Mouse (Mus musculus) lung, adult 18-20 months (tissue): Measurements from ENCODE around the gene Cnppd1.

ENCODE experiments used
- DNase-seq, 2 experiments: peaks; one replicate each; pipeline ENCODE4 v3.0.0; 2022; ENCODE audit warnings: mixed read lengths in 2 of 2

The Cnppd1 gene

DNA sequence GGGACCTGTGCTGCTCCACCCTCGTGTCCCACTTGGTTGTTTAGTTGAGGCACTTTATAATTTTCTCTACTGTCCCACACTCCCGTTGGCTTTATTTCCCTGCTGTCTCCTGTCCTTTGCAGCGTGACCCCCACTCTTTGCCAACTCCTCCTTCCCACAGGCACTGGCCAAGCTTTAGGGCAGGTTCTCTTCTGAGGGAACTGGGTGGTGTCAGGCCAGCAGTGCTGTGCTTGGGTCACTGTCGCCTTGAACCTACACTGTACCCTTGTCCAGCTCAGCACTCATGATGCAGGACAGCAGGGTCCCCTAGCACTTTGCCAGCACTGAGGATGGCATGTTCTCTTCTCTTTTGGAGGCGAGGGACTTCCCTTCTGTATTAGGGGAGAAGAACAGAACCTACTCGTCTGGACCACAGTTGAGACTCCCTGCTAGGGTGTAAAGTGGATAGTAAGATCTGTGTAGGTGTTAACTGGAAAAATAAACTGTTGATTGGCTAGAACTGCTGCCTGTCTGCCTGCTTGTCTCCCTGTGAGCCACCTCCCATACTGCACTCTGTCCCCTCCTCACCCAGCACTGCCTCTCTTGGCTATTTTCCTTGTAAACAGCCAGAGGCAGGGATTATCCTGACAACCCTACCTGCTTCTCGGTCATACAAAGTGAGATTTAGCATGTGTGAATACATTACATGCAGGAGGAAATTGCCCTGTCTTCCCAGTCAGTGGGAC lies 5.1 kb upstream of the Cnppd1 start:
- no peak for DNase-seq

DNA sequence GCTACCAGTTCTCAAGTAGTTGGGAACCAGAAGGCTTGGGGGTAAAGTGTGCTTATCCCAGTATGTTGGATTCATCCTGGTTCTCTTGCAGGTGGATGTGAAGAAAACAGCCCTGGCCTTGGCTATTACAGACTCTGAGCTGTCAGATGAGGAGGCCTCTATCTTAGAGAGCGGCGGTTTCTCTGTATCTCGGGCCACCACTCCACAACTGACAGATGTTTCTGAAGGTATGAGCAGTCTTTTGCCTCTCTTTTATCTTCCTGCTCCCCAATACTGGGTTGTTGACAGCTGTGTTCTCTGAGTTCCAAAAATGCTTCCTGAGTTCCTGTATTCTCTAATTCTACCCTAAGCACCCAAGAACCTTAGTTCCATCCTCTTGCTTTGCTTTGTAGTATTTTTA lies 3.1 kb upstream of the Cnppd1 start:
- no peak for DNase-seq

DNA sequence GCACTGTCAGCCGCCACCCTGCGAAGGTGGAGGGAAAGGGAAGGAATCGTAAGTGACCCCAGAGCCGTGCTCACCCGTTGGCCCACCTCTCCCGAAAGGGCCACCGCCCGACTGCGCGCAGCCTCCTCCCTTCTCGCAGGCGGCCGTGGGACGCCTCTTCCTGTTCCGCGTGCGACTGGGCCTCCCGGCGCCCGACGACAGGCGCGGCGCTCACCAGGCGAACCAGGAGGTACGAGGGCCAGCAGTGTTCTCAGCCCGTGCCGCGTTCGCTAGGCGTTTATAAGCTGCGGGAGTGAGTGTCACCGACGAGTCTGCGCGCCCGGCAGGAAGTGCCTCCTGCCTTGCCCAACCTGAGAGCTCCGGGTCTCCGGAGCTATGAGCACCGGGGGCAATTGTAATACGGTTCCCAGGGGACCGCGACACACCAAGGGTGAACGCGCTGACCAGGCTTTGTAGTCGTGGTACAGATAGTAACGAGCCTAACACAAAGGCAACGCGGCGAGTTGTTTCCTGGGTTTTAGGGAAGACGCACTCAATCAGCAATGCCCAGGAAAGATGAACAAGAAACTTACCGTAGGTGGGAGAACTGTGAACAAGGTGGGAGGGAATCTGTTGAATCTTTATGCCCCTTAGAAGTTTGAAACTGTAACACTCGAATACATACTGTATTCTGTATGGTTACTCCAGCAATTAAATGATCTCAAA lies 873 bp downstream of the Cnppd1 start:
- peak; percentile 81 to 82 for DNase-seq

DNA sequence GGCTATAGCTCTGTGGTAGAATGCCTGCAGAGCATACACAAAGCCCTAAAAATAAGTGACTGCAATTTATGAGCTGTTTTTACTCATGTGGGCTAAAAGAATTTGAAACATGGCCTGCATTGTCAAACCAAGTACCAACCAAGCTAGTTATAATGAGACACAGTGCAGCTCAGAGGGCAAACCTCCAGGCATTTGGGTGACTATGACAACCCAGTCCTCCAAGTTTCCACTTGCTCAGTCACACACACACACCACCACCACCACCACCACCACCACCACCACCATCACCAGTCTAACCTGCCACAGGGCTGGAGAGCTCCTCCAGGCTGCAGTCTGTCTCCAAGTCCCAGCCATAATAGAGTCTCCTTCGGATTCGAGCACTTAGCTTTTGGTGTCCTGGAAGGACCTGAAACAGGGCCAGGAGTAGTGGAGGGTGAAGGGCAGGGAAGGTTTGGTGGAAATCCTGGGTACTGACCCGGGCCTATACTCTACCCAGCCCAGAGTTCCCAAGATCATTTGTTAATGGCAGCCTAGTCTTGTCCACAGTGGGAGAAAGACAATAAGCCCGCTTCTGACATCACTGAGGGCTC lies 1.8 kb downstream of the Cnppd1 start:
- no peak for DNase-seq

- DNase-seq: no peak
Measured at GRCm38 (mm10) chr1:75138448-75138847, 4.1 kb downstream of the Cnppd1 start.

GRCm38 (mm10) chr1:75136730-75137129 lies 5.8 kb downstream of the Cnppd1 start:
- DNase-seq: no peak

DNA sequence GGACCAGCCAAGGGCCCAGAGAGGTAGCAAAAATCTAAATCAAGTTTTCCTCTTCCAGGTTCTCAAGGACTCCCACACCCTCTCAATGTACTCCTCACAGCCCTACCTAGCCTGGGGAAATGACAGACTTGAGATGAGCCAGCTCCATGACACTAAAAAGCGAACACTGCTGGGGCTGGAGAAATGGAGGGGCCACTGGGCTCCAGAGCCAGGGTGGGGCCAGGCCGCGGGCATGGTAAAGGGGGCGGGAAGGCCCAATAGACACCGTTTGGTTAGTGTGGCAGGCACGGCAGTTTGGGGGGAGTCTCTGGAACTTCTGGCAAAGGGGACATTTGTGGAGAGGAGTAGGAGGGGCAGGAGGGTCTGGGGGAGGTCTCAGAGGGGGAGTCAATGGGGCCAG lies 6.2 kb downstream of the Cnppd1 start:
- DNase-seq: no peak

DNA sequence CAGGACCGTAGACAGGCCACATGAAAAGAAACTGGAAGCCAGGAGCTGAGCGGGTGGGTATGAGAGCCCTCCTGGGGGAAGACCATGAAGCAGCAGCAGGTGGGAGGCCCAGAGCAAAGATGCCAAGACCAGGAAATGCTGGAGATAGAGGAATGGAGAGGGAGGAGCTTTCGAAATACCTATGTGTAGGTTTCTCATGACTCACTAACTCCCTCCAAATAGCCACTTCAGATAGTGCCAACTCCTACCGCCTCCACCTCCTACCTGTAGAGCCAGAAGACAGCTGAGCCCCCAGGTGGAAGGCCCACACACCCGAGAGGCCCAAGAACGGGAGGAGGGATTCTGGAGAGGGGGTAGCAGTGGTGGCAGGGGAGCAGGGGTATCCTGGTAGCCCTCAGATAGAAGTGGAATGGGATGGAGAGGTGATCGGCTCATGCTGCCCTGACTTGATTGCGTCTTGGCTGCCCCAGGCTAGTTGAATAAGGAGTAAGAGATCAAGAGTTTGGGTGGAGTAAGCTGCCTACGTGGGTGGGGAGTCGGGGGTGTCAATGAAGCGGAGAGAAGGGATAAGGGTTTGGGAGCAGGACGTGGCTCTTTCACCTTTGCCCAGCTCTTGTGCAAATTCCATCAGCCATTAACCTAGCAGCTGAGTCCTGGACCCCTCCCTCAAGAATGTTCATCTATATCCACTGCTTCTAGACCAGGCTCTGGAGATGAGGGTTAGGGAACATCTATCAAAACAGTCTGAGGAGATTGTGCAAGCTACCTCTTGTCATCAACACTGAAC lies 8.9 kb downstream of the Cnppd1 start, which contains the start of gene Slc23a3:
Gene Slc23a3 (minus strand): TSS at position 470 of the 787 bp plus-strand sequence.
- no peak for DNase-seq

GRCm38 (mm10) chr1:75128641-75129040 lies 13.9 kb downstream of the Cnppd1 start:
- no peak for DNase-seq

GRCm38 (mm10) chr1:75125418-75125817 lies 17.1 kb downstream of the Cnppd1 start:
- no peak for DNase-seq

DNA sequence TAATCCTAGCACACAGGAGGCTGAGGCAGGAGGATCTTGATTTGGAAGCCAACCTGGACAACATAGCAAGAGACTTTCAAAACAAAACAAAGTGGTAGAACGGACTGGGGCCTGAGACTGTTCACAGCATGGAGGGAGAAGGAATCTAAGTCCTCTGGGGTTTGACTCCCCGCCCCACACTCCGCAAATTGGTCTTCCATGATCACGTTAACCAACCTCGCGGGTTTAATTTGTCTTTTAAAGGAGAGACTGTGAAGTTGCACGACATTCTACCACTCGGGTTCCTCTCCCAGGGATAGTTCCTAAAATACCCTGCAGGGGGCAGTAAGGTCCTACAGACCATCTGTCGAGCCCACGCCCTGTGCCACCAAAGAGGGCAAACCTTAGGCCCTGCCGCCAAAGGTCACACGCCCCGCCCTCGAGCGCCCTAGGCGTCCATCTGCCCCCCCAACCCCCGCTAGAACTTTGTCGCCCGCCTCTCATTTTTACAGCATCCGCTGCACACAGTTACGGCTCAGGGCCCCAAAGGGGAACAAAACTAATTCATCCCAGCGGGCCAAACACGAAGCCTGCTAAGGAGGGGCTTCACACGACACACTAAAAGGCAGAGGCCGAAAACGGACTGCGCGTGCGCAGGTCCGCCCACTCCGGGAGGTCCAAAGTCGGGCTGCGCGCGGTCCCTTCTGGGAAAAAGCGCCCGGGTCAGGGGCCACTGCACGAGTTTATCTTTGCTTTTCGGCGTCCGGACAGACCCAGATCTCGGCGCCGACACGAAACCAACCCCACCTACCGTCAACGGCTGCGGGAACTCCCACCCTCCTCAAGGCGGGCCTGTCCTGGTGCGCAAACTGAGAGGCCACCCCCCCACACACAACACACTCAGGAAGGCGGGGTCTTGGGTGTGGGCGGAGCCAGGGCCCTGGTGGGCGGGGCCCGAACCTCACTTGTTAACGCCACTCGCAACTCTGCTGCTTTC lies 17.9 kb downstream of the Cnppd1 start, which contains the start of gene Nhej1:
Gene Nhej1 (minus strand): TSS at position 855 of the 976 bp plus-strand sequence.
- DNase-seq: peak; percentile 93 to 94

DNA sequence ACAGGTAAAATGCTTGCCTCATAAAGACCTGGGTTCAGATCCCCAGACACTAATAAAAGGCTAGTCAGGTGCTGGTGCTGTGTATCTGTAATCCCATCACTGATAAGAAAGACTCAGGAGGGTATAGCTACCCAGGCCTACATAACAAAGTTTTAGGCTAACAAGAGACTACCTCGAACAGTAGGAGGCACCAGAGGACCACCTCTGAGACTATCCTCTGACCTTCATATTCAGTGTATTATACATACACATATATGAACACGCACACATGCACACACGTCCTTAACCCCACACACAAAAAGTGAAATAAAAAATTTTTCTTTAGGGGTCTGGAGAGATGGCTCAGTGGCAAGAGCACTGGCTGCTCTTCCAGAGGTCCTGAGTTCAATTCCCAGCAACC lies 20.3 kb downstream of the Cnppd1 start:
- no peak for DNase-seq
